Mouse (Mus musculus) cerebellum, adult 9-10 months (tissue): ENCODE results near the gene Arhgap24.
"Not testable (repeated sequence)": the region's sequence is repeated elsewhere in the genome, so short reads cannot be mapped to it uniquely, and the experiment has no call there.

Source experiments
- DNase-seq: peaks from one replicate; pipeline ENCODE4 v3.0.0; 2022

The Arhgap24 gene

GRCm38 (mm10) chr5:102903487-102903886 is 422.3 kb downstream of the Arhgap24 start:
- no peak for DNase-seq

GRCm38 (mm10) chr5:102904066-102904465 is 422.9 kb downstream of the Arhgap24 start:
- no peak for DNase-seq

- DNase-seq = no peak
Measured at GRCm38 (mm10) chr5:102905441-102906211, 424.4 kb downstream of the Arhgap24 start.

- DNase-seq = no peak
Measured at GRCm38 (mm10) chr5:102920199-102920598, 439.0 kb downstream of the Arhgap24 start.

- peak; percentile 88 for DNase-seq
Measured at GRCm38 (mm10) chr5:102926786-102927185, 445.6 kb downstream of the Arhgap24 start.

GRCm38 (mm10) chr5:102930161-102930560 is 449.0 kb downstream of the Arhgap24 start:
- no peak for DNase-seq

- not testable (repeated sequence) for DNase-seq
Measured at GRCm38 (mm10) chr5:102943864-102944630, 462.9 kb downstream of the Arhgap24 start.

GRCm38 (mm10) chr5:102946625-102947024 is 465.4 kb downstream of the Arhgap24 start:
- no peak for DNase-seq

GRCm38 (mm10) chr5:102947061-102947711 is 466.0 kb downstream of the Arhgap24 start:
- no peak for DNase-seq
